Mouse (Mus musculus) lung, postnatal 4 days (tissue): Measurements from ENCODE around the gene Tspear.
"Not testable (repeated sequence)": the region's sequence is repeated elsewhere in the genome, so short reads cannot be mapped to it uniquely, and the experiment has no call there.

Experiments used
- DNase-seq, 2 experiments: peaks; one replicate each; pipeline ENCODE4 v3.0.0; 2021

Gene Tspear

GRCm38 (mm10) chr10:77713734-77714133, 27.4 kb downstream of the Tspear start:
- no peak for DNase-seq

GRCm38 (mm10) chr10:77715507-77715906, 29.1 kb downstream of the Tspear start, which contains the start of gene Gm10142:
Gm10142 (plus strand) TSS chr10:77715807.
- no peak for DNase-seq

GRCm38 (mm10) chr10:77720299-77720698, 33.9 kb downstream of the Tspear start, which contains the start of gene Krtap12-1:
Krtap12-1 (plus strand) TSS chr10:77720599.
- DNase-seq = not testable (repeated sequence)

- DNase-seq = no peak
Measured at GRCm38 (mm10) chr10:77724855-77725254, 38.5 kb downstream of the Tspear start.

- no peak for DNase-seq
Measured at GRCm38 (mm10) chr10:77726186-77726585, 39.8 kb downstream of the Tspear start, which contains the start of gene Gm10100. Gm10100 (plus strand) TSS chr10:77726486.

- DNase-seq = no peak
Measured at GRCm38 (mm10) chr10:77728280-77728679, 41.9 kb downstream of the Tspear start.

- no peak for DNase-seq
Measured at GRCm38 (mm10) chr10:77729241-77729640, 42.9 kb downstream of the Tspear start.

GRCm38 (mm10) chr10:77735928-77736327, 49.6 kb downstream of the Tspear start:
- no peak for DNase-seq

- no peak for DNase-seq
Measured at GRCm38 (mm10) chr10:77738929-77739328, 52.6 kb downstream of the Tspear start.

GRCm38 (mm10) chr10:77741924-77742688, 55.7 kb downstream of the Tspear start, which contains the start of gene Gm18596:
Gm18596 (minus strand) TSS chr10:77742638.
- DNase-seq = not testable (repeated sequence)

- not testable (repeated sequence) for DNase-seq
Measured at GRCm38 (mm10) chr10:77750686-77751085, 64.3 kb downstream of the Tspear start.

GRCm38 (mm10) chr10:77751254-77751653, 64.9 kb downstream of the Tspear start, which contains the start of gene Gm9736:
Gm9736 (minus strand) TSS chr10:77751354.
- DNase-seq = not testable (repeated sequence)

- not testable (repeated sequence) for DNase-seq
Measured at GRCm38 (mm10) chr10:77752312-77752711, 65.9 kb downstream of the Tspear start.

- DNase-seq = no peak
Measured at GRCm38 (mm10) chr10:77753448-77753847, 67.1 kb downstream of the Tspear start.

GRCm38 (mm10) chr10:77759582-77759981, 73.2 kb downstream of the Tspear start, which contains the start of gene Gm3233:
Gm3233 (minus strand) TSS chr10:77759682.
- DNase-seq = not testable (repeated sequence)

- no peak for DNase-seq
Measured at GRCm38 (mm10) chr10:77769727-77770126, 83.4 kb downstream of the Tspear start.

GRCm38 (mm10) chr10:77771225-77771624, 84.9 kb downstream of the Tspear start, which contains the start of gene Gm3238:
Gm3238 (minus strand) TSS chr10:77771325.
- not testable (repeated sequence) for DNase-seq

GRCm38 (mm10) chr10:77772142-77772541, 85.8 kb downstream of the Tspear start:
- DNase-seq = not testable (repeated sequence)

GRCm38 (mm10) chr10:77776844-77777243, 90.5 kb downstream of the Tspear start, which contains the start of gene Gm7138:
Gm7138 (minus strand) TSS chr10:77776944.
- not testable (repeated sequence) for DNase-seq

GRCm38 (mm10) chr10:77782442-77782841, 96.1 kb downstream of the Tspear start, which contains the start of gene Gm3250:
Gm3250 (minus strand) TSS chr10:77782542.
- DNase-seq = not testable (repeated sequence)

- DNase-seq = not testable (repeated sequence)
Measured at GRCm38 (mm10) chr10:77783396-77783795, 97.0 kb downstream of the Tspear start.

GRCm38 (mm10) chr10:77787876-77788275, 101.5 kb downstream of the Tspear start, which contains the start of gene Gm7137:
Gm7137 (minus strand) TSS chr10:77788200.
- not testable (repeated sequence) for DNase-seq

- no peak for DNase-seq
Measured at GRCm38 (mm10) chr10:77788621-77789020, 102.3 kb downstream of the Tspear start.

GRCm38 (mm10) chr10:77794976-77795375, 108.6 kb downstream of the Tspear start, which contains the start of gene Gm9639:
Gm9639 (minus strand) TSS chr10:77795076.
- no peak for DNase-seq
